Mouse (Mus musculus): ENCODE results near the gene Galnt10. TPM values are rescaled to one million over a fixed set of nuclear protein-coding genes. Genes with fewer than 3 reads are reported as not detected.

Galnt10 gene
- polyA plus RNA-seq, 1 experiment from 2014 or later, result 13.9 TPM

GRCm38 (mm10) chr11:57646416-57646815 is 1.2 kb downstream of the Galnt10 start:
- Histone ChIP-seq H3K27ac (replicated peaks; ENCODE audit: low read depth, low read length) (no peak overlapping the region), H3K9me3 (ENCODE audit: control insufficient read depth, low read length) (no peaks in the 10 kb centered on the region), H3K9ac (ENCODE audit: low read length) (no peak overlapping the region), H3K36me3 (ENCODE audit: control insufficient read depth, insufficient read depth, low read length) (no peaks in the 10 kb centered on the region), H3K4me1 (ENCODE audit: control insufficient read depth, insufficient read depth, low read length) (peaks cover 13% of the 10 kb centered on the region), H3K4me3 (ENCODE audit: low read depth, low read length) (no peak overlapping the region), H3K4me2 (ENCODE audit: low read depth, severe bottlenecking) (no peak overlapping the region; the same call in 1 of the 2 replicates), H3K27me3 (ENCODE audit: control insufficient read depth, insufficient read depth, low read length) (no peaks in the 10 kb centered on the region)
- 34% methylated on average over 1 of the region's 1 CpGs for WGBS
- DNase-seq (ENCODE audit: low spot score) (no peak), ATAC-seq (ENCODE audit: insufficient number of reproducible peaks, low FRiP score, low TSS enrichment, low read depth) (no peak)

GRCm38 (mm10) chr11:57646940-57647339 is 1.7 kb downstream of the Galnt10 start:
- Histone ChIP-seq H3K9me3 (ENCODE audit: control insufficient read depth, low read length) (no peaks in the 10 kb centered on the region), H3K36me3 (ENCODE audit: control insufficient read depth, insufficient read depth, low read length) (no peaks in the 10 kb centered on the region), H3K27me3 (ENCODE audit: control insufficient read depth, insufficient read depth, low read length) (no peaks in the 10 kb centered on the region), H3K9ac (ENCODE audit: low read length) (no peak overlapping the region), H3K27ac (replicated peaks; ENCODE audit: low read depth, low read length) (no peak overlapping the region), H3K4me1 (ENCODE audit: control insufficient read depth, insufficient read depth, low read length) (peaks cover 13% of the 10 kb centered on the region), H3K4me2 (ENCODE audit: low read depth, severe bottlenecking) (no peak overlapping the region), H3K4me3 (ENCODE audit: low read depth, low read length) (no peak overlapping the region)
- DNase-seq (ENCODE audit: low spot score) (no peak), ATAC-seq (ENCODE audit: insufficient number of reproducible peaks, low FRiP score, low TSS enrichment, low read depth) (no peak)
- 80% methylated on average over 8 of the region's 8 CpGs for WGBS

GRCm38 (mm10) chr11:57647446-57647845 is 2.2 kb downstream of the Galnt10 start:
- H3K27me3 ChIP-seq (ENCODE audit: control insufficient read depth, insufficient read depth, low read length), result no peaks in the 10 kb centered on the region

GRCm38 (mm10) chr11:57648196-57648800 is 3.1 kb downstream of the Galnt10 start:
- H3K4me1 ChIP-seq (ENCODE audit: control insufficient read depth, insufficient read depth, low read length), result peaks cover 13% of the 10 kb centered on the region

More at GRCm38 (mm10) chr11:57647446-57647845, 2.2 kb downstream of the Galnt10 start:
- DNase-seq (ENCODE audit: low spot score), result no peak
- no peak for ATAC-seq (ENCODE audit: insufficient number of reproducible peaks, low FRiP score, low TSS enrichment, low read depth)
- H3K4me1 ChIP-seq (ENCODE audit: control insufficient read depth, insufficient read depth, low read length), result peaks cover 13% of the 10 kb centered on the region
- no peaks in the 10 kb centered on the region for H3K9me3 ChIP-seq (ENCODE audit: control insufficient read depth, low read length)
- WGBS, result 76% methylated on average over 5 of the region's 5 CpGs
- H3K4me2 ChIP-seq (ENCODE audit: low read depth, severe bottlenecking), result no peak overlapping the region
- H3K4me3 ChIP-seq (ENCODE audit: low read depth, low read length), result no peak overlapping the region
- no peaks in the 10 kb centered on the region for H3K36me3 ChIP-seq (ENCODE audit: control insufficient read depth, insufficient read depth, low read length)
- no peak overlapping the region for H3K27ac ChIP-seq (replicated peaks; ENCODE audit: low read depth, low read length)
- no peak overlapping the region for H3K9ac ChIP-seq (ENCODE audit: low read length)

GRCm38 (mm10) chr11:57649269-57649668 is 4.0 kb downstream of the Galnt10 start:
- peaks cover 9% of the 10 kb centered on the region for H3K4me1 ChIP-seq (ENCODE audit: control insufficient read depth, insufficient read depth, low read length)
- ATAC-seq (ENCODE audit: insufficient number of reproducible peaks, low FRiP score, low TSS enrichment, low read depth) (no peak), DNase-seq (ENCODE audit: low spot score) (no peak)
- H3K9ac ChIP-seq (ENCODE audit: low read length), result no peak overlapping the region
- no peaks in the 10 kb centered on the region for H3K9me3 ChIP-seq (ENCODE audit: control insufficient read depth, low read length)
- H3K27me3 ChIP-seq (ENCODE audit: control insufficient read depth, insufficient read depth, low read length), result no peaks in the 10 kb centered on the region
- no peak overlapping the region for H3K27ac ChIP-seq (replicated peaks; ENCODE audit: low read depth, low read length)
- no peak overlapping the region for H3K4me2 ChIP-seq (ENCODE audit: low read depth, severe bottlenecking)
- H3K36me3 ChIP-seq (ENCODE audit: control insufficient read depth, insufficient read depth, low read length), result no peaks in the 10 kb centered on the region
- no peak overlapping the region for H3K4me3 ChIP-seq (ENCODE audit: low read depth, low read length)
- WGBS, result 57% methylated on average over 4 of the region's 4 CpGs

More at GRCm38 (mm10) chr11:57648196-57648800, 3.1 kb downstream of the Galnt10 start:
- H3K9ac ChIP-seq (ENCODE audit: low read length), result no peak overlapping the region
- H3K27ac ChIP-seq (replicated peaks; ENCODE audit: low read depth, low read length), result no peak overlapping the region
- H3K4me2 ChIP-seq (ENCODE audit: low read depth, severe bottlenecking), result no peak overlapping the region
- no peak overlapping the region for H3K4me3 ChIP-seq (ENCODE audit: low read depth, low read length)
- no peaks in the 10 kb centered on the region for H3K27me3 ChIP-seq (ENCODE audit: control insufficient read depth, insufficient read depth, low read length)
- H3K9me3 ChIP-seq (ENCODE audit: control insufficient read depth, low read length), result no peaks in the 10 kb centered on the region
- no peaks in the 10 kb centered on the region for H3K36me3 ChIP-seq (ENCODE audit: control insufficient read depth, insufficient read depth, low read length)
- 92% methylated on average over 11 of the region's 11 CpGs for WGBS
- no peak for DNase-seq (ENCODE audit: low spot score)
- ATAC-seq (ENCODE audit: insufficient number of reproducible peaks, low FRiP score, low TSS enrichment, low read depth), result no peak

GRCm38 (mm10) chr11:57649671-57650070 is 4.4 kb downstream of the Galnt10 start:
- H3K27ac ChIP-seq (replicated peaks; ENCODE audit: low read depth, low read length), result no peak overlapping the region
- no peak overlapping the region for H3K9ac ChIP-seq (ENCODE audit: low read length)
- H3K9me3 ChIP-seq (ENCODE audit: control insufficient read depth, low read length), result no peaks in the 10 kb centered on the region
- H3K27me3 ChIP-seq (ENCODE audit: control insufficient read depth, insufficient read depth, low read length), result no peaks in the 10 kb centered on the region
- H3K4me3 ChIP-seq (ENCODE audit: low read depth, low read length), result no peak overlapping the region
- peaks cover 9% of the 10 kb centered on the region for H3K4me1 ChIP-seq (ENCODE audit: control insufficient read depth, insufficient read depth, low read length)
- no peak for DNase-seq (ENCODE audit: low spot score)
- no peak overlapping the region for H3K4me2 ChIP-seq (ENCODE audit: low read depth, severe bottlenecking)
- ATAC-seq (ENCODE audit: insufficient number of reproducible peaks, low FRiP score, low TSS enrichment, low read depth), result no peak
- WGBS, result 72% methylated on average over 10 of the region's 10 CpGs
- no peaks in the 10 kb centered on the region for H3K36me3 ChIP-seq (ENCODE audit: control insufficient read depth, insufficient read depth, low read length)

GRCm38 (mm10) chr11:57650867-57651266 is 5.6 kb downstream of the Galnt10 start:
- no peak for ATAC-seq (ENCODE audit: insufficient number of reproducible peaks, low FRiP score, low TSS enrichment, low read depth)
- peaks cover 10% of the 10 kb centered on the region for H3K4me1 ChIP-seq (ENCODE audit: control insufficient read depth, insufficient read depth, low read length)
- H3K4me3 ChIP-seq (ENCODE audit: low read depth, low read length), result no peak overlapping the region
- no peak overlapping the region for H3K27ac ChIP-seq (replicated peaks; ENCODE audit: low read depth, low read length)
- no peak for DNase-seq (ENCODE audit: low spot score)
- H3K36me3 ChIP-seq (ENCODE audit: control insufficient read depth, insufficient read depth, low read length), result no peaks in the 10 kb centered on the region
- H3K4me2 ChIP-seq (ENCODE audit: low read depth, severe bottlenecking), result no peak overlapping the region
- WGBS, result 82% methylated on average over 2 of the region's 2 CpGs
- no peaks in the 10 kb centered on the region for H3K27me3 ChIP-seq (ENCODE audit: control insufficient read depth, insufficient read depth, low read length)
- no peaks in the 10 kb centered on the region for H3K9me3 ChIP-seq (ENCODE audit: control insufficient read depth, low read length)
- no peak overlapping the region for H3K9ac ChIP-seq (ENCODE audit: low read length)

- Histone ChIP-seq H3K9ac (ENCODE audit: low read length) (no peak overlapping the region), H3K27me3 (ENCODE audit: control insufficient read depth, insufficient read depth, low read length) (no peaks in the 10 kb centered on the region), H3K4me1 (ENCODE audit: control insufficient read depth, insufficient read depth, low read length) (peaks cover 14% of the 10 kb centered on the region), H3K36me3 (ENCODE audit: control insufficient read depth, insufficient read depth, low read length) (no peaks in the 10 kb centered on the region), H3K9me3 (ENCODE audit: control insufficient read depth, low read length) (no peaks in the 10 kb centered on the region), H3K27ac (replicated peaks; ENCODE audit: low read depth, low read length) (no peak overlapping the region), H3K4me2 (ENCODE audit: low read depth, severe bottlenecking) (no peak overlapping the region; the same call in 1 of the 2 replicates), H3K4me3 (ENCODE audit: low read depth, low read length) (no peak overlapping the region)
- ATAC-seq (ENCODE audit: insufficient number of reproducible peaks, low FRiP score, low TSS enrichment, low read depth), result no peak
- 60% methylated on average over 15 of the region's 15 CpGs for WGBS
- no peak for DNase-seq (ENCODE audit: low spot score)
Observed at GRCm38 (mm10) chr11:57651281-57651810, 6.1 kb downstream of the Galnt10 start.
